Comparison of ENCODE assay signal across 23 mouse cellular contexts in the genomic region with DNA sequence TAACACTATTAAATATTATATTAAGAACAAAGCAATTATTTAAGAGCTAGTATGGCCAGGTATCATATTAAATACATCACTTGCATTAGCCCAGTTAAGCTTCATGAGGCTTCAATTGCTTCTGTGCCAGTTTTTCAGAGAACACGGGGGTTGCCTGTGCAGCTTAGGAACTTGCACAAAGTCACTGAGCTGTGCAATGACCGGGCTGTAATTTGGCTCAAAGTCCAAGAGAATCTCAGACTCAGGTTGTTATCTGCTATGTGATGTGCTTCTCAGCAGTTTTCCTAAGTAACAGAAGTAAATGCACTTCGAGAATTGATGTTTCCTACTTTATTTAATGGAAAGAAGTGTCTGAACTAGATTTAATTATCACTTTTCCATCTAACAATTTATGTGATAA.
DNase-seq lines count a peak whose midpoint lies in the region; ATAC-seq and TF ChIP-seq lines count a peak whose summit lies in the region.
"Had no signal": no experiment of that assay in that cellular context is flagged by ENCODE, and none has a peak within 500 bp of the region (broad histone marks: within the 10 kb centered on the region; RNA-seq: fewer than 3 reads in every experiment).

No protein-coding gene starts in this region.

- no peak overlapping the region for H3K4me3 ChIP-seq in hindbrain, embryonic 14.5 days (replicated peaks; ENCODE audit: low read length)
- H3K4me3 ChIP-seq in hindbrain, embryonic 10.5 days: no peak overlapping the region
- H3K4me3 ChIP-seq in intestine, postnatal 0 days (ENCODE audit: low read depth, low read length): no peak overlapping the region
- H3K4me3 ChIP-seq in kidney, embryonic 16.5 days (ENCODE audit: low read length): no peak overlapping the region
- H3K4me3 ChIP-seq: embryonic facial prominence, embryonic 12.5 days; forebrain, embryonic 15.5 days; heart, embryonic 15.5 days had no signal

- H3K36me3 ChIP-seq in hindbrain, embryonic 14.5 days (replicated peaks; ENCODE audit: control insufficient read depth, insufficient read depth): no peaks in the 10 kb centered on the region
- no peaks in the 10 kb centered on the region for H3K36me3 ChIP-seq in hindbrain, embryonic 10.5 days
- no peaks in the 10 kb centered on the region for H3K36me3 ChIP-seq in intestine, postnatal 0 days (ENCODE audit: control insufficient read depth, insufficient read depth)
- no peaks in the 10 kb centered on the region for H3K36me3 ChIP-seq in kidney, embryonic 16.5 days (ENCODE audit: insufficient read depth, low read length)
- H3K36me3 ChIP-seq: embryonic facial prominence, embryonic 12.5 days; forebrain, embryonic 15.5 days; G1E; heart, embryonic 15.5 days had no signal

- no peak overlapping the region for H3K4me2 ChIP-seq in hindbrain, embryonic 14.5 days (replicated peaks)
- no peak overlapping the region for H3K4me2 ChIP-seq in intestine, postnatal 0 days (replicated peaks; ENCODE audit: low read depth)
- H3K4me2 ChIP-seq in kidney, embryonic 16.5 days (replicated peaks; ENCODE audit: low read depth, low read length): no peak overlapping the region
- H3K4me2 ChIP-seq: embryonic facial prominence, embryonic 12.5 days; forebrain, embryonic 15.5 days; heart, embryonic 11.5 days; heart, embryonic 15.5 days had no signal

- TF ChIP-seq CTCF in intestine, postnatal 0 days (IDR thresholded peaks at IDR 0.05; ENCODE audit: low read depth): no peak

- 69% methylated on average over 3 of the region's 3 CpGs for WGBS in hindbrain, embryonic 14.5 days
- 75% methylated on average over 3 of the region's 3 CpGs for WGBS in hindbrain, embryonic 10.5 days
- WGBS in intestine, postnatal 0 days: 48% methylated on average over 3 of the region's 3 CpGs
- WGBS in kidney, embryonic 16.5 days: 49% methylated on average over 3 of the region's 3 CpGs

- ATAC-seq in hindbrain, embryonic 14.5 days (ENCODE audit: low FRiP score): no peak
- ATAC-seq in intestine, postnatal 0 days: peak; percentile 64; the same call in 1 of the 2 replicates
- ATAC-seq in kidney, embryonic 16.5 days (ENCODE audit: low FRiP score, low TSS enrichment): peak; percentile 59; the same call in 1 of the 2 replicates
- ATAC-seq: CD4-positive, CD25-positive, alpha-beta regulatory T cell, adult 4 months had no signal

- H3K9me3 ChIP-seq in hindbrain, embryonic 14.5 days (ENCODE audit: control insufficient read depth, low read length): peaks cover 6% of the 10 kb centered on the region; the same call in 1 of the 2 replicates
- peaks cover 4% of the 10 kb centered on the region; the same call in 1 of the 2 replicates for H3K9me3 ChIP-seq in hindbrain, embryonic 10.5 days
- no peaks in the 10 kb centered on the region for H3K9me3 ChIP-seq in intestine, postnatal 0 days (ENCODE audit: control insufficient read depth)
- H3K9me3 ChIP-seq in kidney, embryonic 16.5 days (ENCODE audit: low read length): no peaks in the 10 kb centered on the region
- H3K9me3 ChIP-seq: embryonic facial prominence, embryonic 12.5 days; forebrain, embryonic 15.5 days; G1E; heart, embryonic 15.5 days had no signal

- H3K27me3 ChIP-seq in hindbrain, embryonic 14.5 days (ENCODE audit: control insufficient read depth, insufficient read depth, low read length): no peaks in the 10 kb centered on the region
- H3K27me3 ChIP-seq in hindbrain, embryonic 10.5 days (ENCODE audit: insufficient read depth, poor library complexity, severe bottlenecking): no peaks in the 10 kb centered on the region
- H3K27me3 ChIP-seq in intestine, postnatal 0 days (replicated peaks; ENCODE audit: control insufficient read depth, insufficient read depth, low read length): no peaks in the 10 kb centered on the region
- no peaks in the 10 kb centered on the region for H3K27me3 ChIP-seq in kidney, embryonic 16.5 days (ENCODE audit: insufficient read depth, low read length)
- H3K27me3 ChIP-seq: embryonic facial prominence, embryonic 12.5 days; forebrain, embryonic 15.5 days; heart, embryonic 15.5 days had no signal

- H3K27ac ChIP-seq in hindbrain, embryonic 14.5 days: no peak overlapping the region
- no peak overlapping the region for H3K27ac ChIP-seq in hindbrain, embryonic 10.5 days
- no peak overlapping the region for H3K27ac ChIP-seq in intestine, postnatal 0 days (ENCODE audit: low read depth, low read length)
- no peak overlapping the region for H3K27ac ChIP-seq in kidney, embryonic 16.5 days (ENCODE audit: low read length)
- H3K27ac ChIP-seq: embryonic facial prominence, embryonic 12.5 days; heart, embryonic 15.5 days had no signal

- DNase-seq in hindbrain, embryonic 14.5 days (ENCODE audit: low spot score): peak; percentile 22
- no peak for DNase-seq in hindbrain, embryonic 10.5 days (ENCODE audit: low spot score)
- peak; percentile 62 to 77 for DNase-seq in kidney, postnatal 25 days
- DNase-seq in thymus, postnatal 4 days: no peak
- DNase-seq in right cerebral cortex, adult 18-20 months: no peak
- DNase-seq in ovary, adult 18-20 months (ENCODE audit: low spot score): no peak
- DNase-seq: adrenal gland, adult 8-10 months; adrenal gland, postnatal 36 days; B cell, adult 2 months; cerebellum, adult 11-12 months; cerebellum, adult 9-10 months; cerebellum, postnatal 25 days; gastrocnemius, postnatal 36 days; heart, adult 18-20 months; heart, postnatal 14 days had no signal

- no peak overlapping the region for H3K9ac ChIP-seq in hindbrain, embryonic 14.5 days
- no peak overlapping the region for H3K9ac ChIP-seq in intestine, postnatal 0 days (ENCODE audit: low read depth, low read length)
- no peak overlapping the region for H3K9ac ChIP-seq in kidney, embryonic 16.5 days (replicated peaks; ENCODE audit: low read length)
- H3K9ac ChIP-seq: embryonic facial prominence, embryonic 12.5 days; forebrain, embryonic 15.5 days; heart, embryonic 15.5 days had no signal

- no peaks in the 10 kb centered on the region for H3K4me1 ChIP-seq in hindbrain, embryonic 14.5 days (replicated peaks; ENCODE audit: control insufficient read depth, insufficient read depth, low read length)
- peaks cover 7% of the 10 kb centered on the region; the same call in 1 of the 2 replicates for H3K4me1 ChIP-seq in hindbrain, embryonic 10.5 days (replicated peaks)
- no peaks in the 10 kb centered on the region for H3K4me1 ChIP-seq in intestine, postnatal 0 days (replicated peaks; ENCODE audit: control insufficient read depth, insufficient read depth, low read length)
- no peaks in the 10 kb centered on the region for H3K4me1 ChIP-seq in kidney, embryonic 16.5 days (ENCODE audit: insufficient read depth, low read length)
- H3K4me1 ChIP-seq: embryonic facial prominence, embryonic 12.5 days; heart, embryonic 15.5 days had no signal

Comparison
In these comparisons a context has a peak if more than half of its experiments do, and no peak if none do; other contexts are left out.
1. DNase-seq: peak in hindbrain, embryonic 14.5 days (single experiment) and kidney, postnatal 25 days (2 of 2); none in hindbrain, embryonic 10.5 days (single experiment), thymus, postnatal 4 days (single experiment), right cerebral cortex, adult 18-20 months (single experiment) and ovary, adult 18-20 months (single experiment).